Mouse (Mus musculus) heart, adult 2 months (tissue): ENCODE results near the gene Psmd1.

Source experiments
- CTCF ChIP-seq: fragments of 200-600 bp; IDR thresholded peaks from 2 replicates; pipeline ENCODE4 v1.8.1; 2022; ENCODE audit warnings: antibody characterized with exemption, mild to moderate bottlenecking, moderate library complexity
- POLR2A ChIP-seq: fragments of 200-500 bp; IDR thresholded peaks from 2 replicates; pipeline ENCODE4 v1.6.1; 2011; ENCODE audit warnings: mild to moderate bottlenecking, low read depth, low read length, control low read depth; ENCODE audit not compliant: insufficient read depth

- TF ChIP-seq CTCF = peak; percentile 47
- no peak for TF ChIP-seq POLR2A
Observed at GRCm38 (mm10) chr1:86111779-86112178, 47.6 kb downstream of the Psmd1 start, which contains the start of gene Htr2b.
